Mouse (Mus musculus) hindbrain, postnatal 0 days (tissue): Measurements from ENCODE around the gene Hbq1a. TPM values are rescaled to one million over a fixed set of nuclear protein-coding genes. Genes with fewer than 3 reads are reported as not detected.

Experiments
- ATAC-seq: fragments of 200-750 bp; cut with Nextera tagmentation; 2 replicates; pipeline ENCODE4 v1.8.0; 2017; ENCODE audit warnings: mild to moderate bottlenecking, moderate TSS enrichment, moderate library complexity
- DNase-seq: peaks from one replicate; pipeline ENCODE4 v3.0.0-alpha.2; 2015; ENCODE audit warnings: low spot score
- H3K27ac ChIP-seq: fragments of 300-500 bp; sonication (generic); 2 replicates; pipeline ENCODE4 v1.5.1; 2014; ENCODE audit warnings: mild to moderate bottlenecking
- H3K27me3 ChIP-seq: fragments of 300-500 bp; sonication (generic); 2 replicates; pipeline ENCODE4 v1.6.1; 2014; ENCODE audit warnings: low read length, mixed read lengths; ENCODE audit not compliant: insufficient read depth
- H3K36me3 ChIP-seq: fragments of 300-500 bp; sonication (generic); 2 replicates; pipeline ENCODE4 v1.6.1; 2014; ENCODE audit warnings: low read length, mixed read lengths; ENCODE audit not compliant: insufficient read depth
- H3K4me1 ChIP-seq: fragments of 300-500 bp; sonication (generic); 2 replicates; pipeline ENCODE4 v1.6.1; 2014; ENCODE audit warnings: antibody characterized with exemption, low read length, mixed read lengths; ENCODE audit not compliant: insufficient read depth
- H3K4me2 ChIP-seq: fragments of 300-500 bp; sonication (generic); 2 replicates; pipeline ENCODE4 v1.6.1; 2014; ENCODE audit warnings: low read depth, mild to moderate bottlenecking, low read length, moderate library complexity, mixed read lengths
- H3K4me3 ChIP-seq: fragments of 300-500 bp; sonication (generic); 2 replicates; pipeline ENCODE4 v1.5.1; 2014; ENCODE audit warnings: low read length
- H3K9ac ChIP-seq: fragments of 300-500 bp; sonication (generic); replicated peaks from 2 replicates; pipeline ENCODE4 v1.6.1; 2014; ENCODE audit warnings: mild to moderate bottlenecking, low read length, moderate library complexity, mixed read lengths
- H3K9me3 ChIP-seq: fragments of 300-500 bp; sonication (generic); 2 replicates; pipeline ENCODE4 v1.6.1; 2016; ENCODE audit warnings: low read length, mixed read lengths
- CTCF ChIP-seq: IDR thresholded peaks from 2 replicates; pipeline ENCODE4 v1.5.1; 2016; ENCODE audit warnings: antibody characterized with exemption, control low read depth, low read depth
- WGBS: fragments of 180-500 bp; shearing (Covaris S2); extraction: QIAGEN DNeasy Blood & Tissue Kit; methylation state at CpG from one replicate; pipeline ENCODE4 v1.1.7; 2014; 5-methylcytosine and 5-hydroxymethylcytosine counted together
- polyA plus RNA-seq: library from polyadenylated mRNA; unstranded; fragments of >200 nt; fragmentation: Nextera tagmentation; extraction: Ambion mirVana; gene quantifications from 2 replicates; pipeline ENCODE4 v1.2.1, GENCODE M21; 2015
- total RNA-seq: library from RNA; depleted of rRNA; stranded (reverse); fragments of >200 nt; gene quantifications from 2 replicates; pipeline ENCODE4 v1.2.3, GENCODE M21; 2014; rRNA removed

Gene Hbq1a
- total and polyA plus RNA-seq, 2 experiments from 2014 or later = 2.0 to 5.6 TPM

GRCm38 (mm10) chr11:32349284-32349953 is 49.5 kb downstream of the Hbq1a start:
- Histone ChIP-seq H3K27ac (peak overlapping the region; percentile 32; the same call in 1 of the 2 replicates), H3K36me3 (no peaks in the 10 kb centered on the region), H3K4me2 (peak overlapping the region; percentile 93), H3K27me3 (no peaks in the 10 kb centered on the region), H3K9me3 (no peaks in the 10 kb centered on the region), H3K9ac (no peak overlapping the region; the same call in 1 of the 2 replicates), H3K4me1 (peaks cover 14% of the 10 kb centered on the region), H3K4me3 (peak overlapping the region; percentile 60)
- 54% methylated on average over 13 of the region's 13 CpGs for WGBS
- DNase-seq = no peak
- ATAC-seq = 0 out of 2 replicates have a peak, but pooled peaks have one; percentile 19
- TF ChIP-seq CTCF = no peak

Other genes with a start within 250 kb of the Hbq1a start
- not detected in 2 replicates for gene Il9r, start 99.8 kb upstream of the Hbq1a start, total RNA-seq
- not detected in 2 replicates for gene Il9r, start 99.8 kb upstream of the Hbq1a start, polyA plus RNA-seq
- 18.1 and 21.7 TPM in 2 replicates for gene Snrnp25, start 94.7 kb upstream of the Hbq1a start, total RNA-seq
- gene Snrnp25, start 94.7 kb upstream of the Hbq1a start, polyA plus RNA-seq = 52.6 and 61.3 TPM in 2 replicates
- gene Rhbdf1, start 77.8 kb upstream of the Hbq1a start, total RNA-seq = 65.4 and 97.4 TPM in 2 replicates
- 22.8 and 22.9 TPM in 2 replicates for gene Rhbdf1, start 77.8 kb upstream of the Hbq1a start, polyA plus RNA-seq
- 24.5 and 30.0 TPM in 2 replicates for gene Mpg, start 73.6 kb upstream of the Hbq1a start, total RNA-seq
- 27.7 TPM in 2 replicates for gene Mpg, start 73.6 kb upstream of the Hbq1a start, polyA plus RNA-seq
- gene Nprl3, start 32.4 kb upstream of the Hbq1a start, total RNA-seq = 38.4 and 53.0 TPM in 2 replicates
- gene Nprl3, start 32.4 kb upstream of the Hbq1a start, polyA plus RNA-seq = 39.2 and 39.8 TPM in 2 replicates
- not detected in 2 replicates for gene Hba-x, start 23.7 kb upstream of the Hbq1a start, total RNA-seq
- gene Hba-x, start 23.7 kb upstream of the Hbq1a start, polyA plus RNA-seq = not detected in 2 replicates
- gene Hba-a1, start 16.6 kb upstream of the Hbq1a start, total RNA-seq = 541 and 992 TPM in 2 replicates
- 535 and 659 TPM in 2 replicates for gene Hba-a1, start 16.6 kb upstream of the Hbq1a start, polyA plus RNA-seq
- 1.0 TPM in 1 of 2 replicates, not detected in the other for gene Hbq1b, start 13.1 kb upstream of the Hbq1a start, total RNA-seq
- gene Hbq1b, start 13.1 kb upstream of the Hbq1a start, polyA plus RNA-seq = 1.1 and 1.4 TPM in 2 replicates
- 1,752 and 2,010 TPM in 2 replicates for gene Hba-a2, start 3.6 kb upstream of the Hbq1a start, total RNA-seq
- 1,345 and 1,601 TPM in 2 replicates for gene Hba-a2, start 3.6 kb upstream of the Hbq1a start, polyA plus RNA-seq
- gene Sh3pxd2b, start 47.8 kb downstream of the Hbq1a start, total RNA-seq = 32.2 and 37.4 TPM in 2 replicates
- 6.7 and 7.4 TPM in 2 replicates for gene Sh3pxd2b, start 47.8 kb downstream of the Hbq1a start, polyA plus RNA-seq
- gene Ubtd2, start 155.3 kb downstream of the Hbq1a start, total RNA-seq = 47.4 and 53.8 TPM in 2 replicates
- gene Ubtd2, start 155.3 kb downstream of the Hbq1a start, polyA plus RNA-seq = 30.6 TPM in 2 replicates
- gene Efcab9, start 232.0 kb downstream of the Hbq1a start, total RNA-seq = not detected in 2 replicates
- 0.38 TPM in 1 of 2 replicates, not detected in the other for gene Efcab9, start 232.0 kb downstream of the Hbq1a start, polyA plus RNA-seq
- 4.5 and 10.8 TPM in 2 replicates for gene Stk10, start 233.2 kb downstream of the Hbq1a start, total RNA-seq
- 1.1 and 1.2 TPM in 2 replicates for gene Stk10, start 233.2 kb downstream of the Hbq1a start, polyA plus RNA-seq